Mouse (Mus musculus) stomach, postnatal 0 days (tissue): Measurements from ENCODE around the gene Krt6b. TPM values are rescaled to one million over a fixed set of nuclear protein-coding genes. Genes with fewer than 3 reads are reported as not detected.
A peak's percentile ranks its signal among the peaks of the same experiment; 100 is the strongest.

Experiments
- ATAC-seq: fragments of 200-750 bp; cut with Nextera tagmentation; 2 replicates; pipeline ENCODE4 v1.8.0; 2017; ENCODE audit not compliant: low FRiP score, low TSS enrichment
- DNase-seq: peaks from one replicate; pipeline ENCODE4 v3.0.0-alpha.2; 2016; ENCODE audit warnings: low spot score
- H3K27ac ChIP-seq: fragments of 300-500 bp; sonication (generic); replicated peaks from 2 replicates; pipeline ENCODE4 v1.5.1; 2014; ENCODE audit warnings: mild to moderate bottlenecking, control low read depth
- H3K27me3 ChIP-seq: fragments of 300-500 bp; sonication (generic); 2 replicates; pipeline ENCODE4 v1.6.1; 2014; ENCODE audit warnings: low read length; ENCODE audit not compliant: control insufficient read depth, insufficient read depth
- H3K36me3 ChIP-seq: fragments of 300-500 bp; sonication (generic); 2 replicates; pipeline ENCODE4 v1.6.1; 2014; ENCODE audit warnings: low read length, mixed read lengths; ENCODE audit not compliant: control insufficient read depth, insufficient read depth
- H3K4me1 ChIP-seq: fragments of 300-500 bp; sonication (generic); replicated peaks from 2 replicates; pipeline ENCODE4 v1.6.1; 2014; ENCODE audit warnings: antibody characterized with exemption; ENCODE audit not compliant: control insufficient read depth, insufficient read depth
- H3K4me2 ChIP-seq: fragments of 300-500 bp; sonication (generic); replicated peaks from 2 replicates; pipeline ENCODE4 v1.6.1; 2014; ENCODE audit warnings: low read depth, mild to moderate bottlenecking, control low read depth, moderate library complexity
- H3K4me3 ChIP-seq: fragments of 300-500 bp; sonication (generic); 2 replicates; pipeline ENCODE4 v1.5.1; 2014; ENCODE audit warnings: low read depth, low read length, control low read depth
- H3K9ac ChIP-seq: fragments of 300-500 bp; sonication (generic); 2 replicates; pipeline ENCODE4 v1.6.1; 2014; ENCODE audit warnings: mild to moderate bottlenecking, low read length, control low read depth, mixed read lengths
- H3K9me3 ChIP-seq: fragments of 300-500 bp; sonication (generic); 2 replicates; pipeline ENCODE4 v1.6.1; 2016; ENCODE audit warnings: low read length; ENCODE audit not compliant: control insufficient read depth
- CTCF ChIP-seq: IDR thresholded peaks from 2 replicates; pipeline ENCODE4 v1.5.1; 2016; ENCODE audit warnings: antibody characterized with exemption, low read depth, mild to moderate bottlenecking, moderate library complexity
- EP300 ChIP-seq: optimal IDR thresholded peaks from 2 replicates; pipeline ENCODE3; 2016; ENCODE audit warnings: antibody characterized with exemption
- WGBS: fragments of 180-500 bp; shearing (Covaris S2); extraction: QIAGEN DNeasy Blood & Tissue Kit; methylation state at CpG from one replicate; pipeline ENCODE4 v1.1.7; 2014; 5-methylcytosine and 5-hydroxymethylcytosine counted together
- polyA plus RNA-seq: library from polyadenylated mRNA; unstranded; fragments of >200 nt; fragmentation: Nextera tagmentation; extraction: Ambion mirVana; gene quantifications from 2 replicates; pipeline ENCODE4 v1.2.1, GENCODE M21; 2015

Gene Krt6b
- polyA plus RNA-seq, 1 experiment from 2014 or later: 4.7 TPM

DNA sequence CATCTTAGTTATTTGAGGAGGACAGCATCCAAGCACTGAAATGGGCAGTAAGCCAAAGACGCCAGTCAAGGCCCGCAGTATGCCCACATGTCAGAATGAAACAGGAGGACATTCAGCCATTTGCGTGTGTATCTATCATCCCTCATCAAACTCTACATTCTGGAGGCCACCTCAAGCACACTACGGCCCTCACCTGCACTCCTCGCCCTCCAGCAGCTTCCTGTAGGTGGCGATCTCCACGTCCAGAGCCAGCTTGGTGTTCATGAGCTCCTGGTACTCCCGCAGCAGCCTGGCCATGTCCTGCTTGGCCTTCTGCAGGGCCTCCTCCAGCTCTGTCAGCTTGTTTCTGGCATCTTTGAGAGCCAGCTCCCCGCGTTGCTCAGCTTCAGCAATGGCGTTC, 28.6 kb upstream of the Krt6b start:
- ATAC-seq (no peak), DNase-seq (peak; percentile 22)
- no peaks in the 10 kb centered on the region for H3K36me3 ChIP-seq
- no peaks in the 10 kb centered on the region for H3K27me3 ChIP-seq
- H3K4me1 ChIP-seq: no peaks in the 10 kb centered on the region
- no peak overlapping the region for H3K27ac ChIP-seq
- no peak overlapping the region for H3K4me2 ChIP-seq
- no peak overlapping the region for H3K9ac ChIP-seq
- 61% methylated on average over 11 of the region's 11 CpGs for WGBS
- no peak overlapping the region for H3K4me3 ChIP-seq
- no peaks in the 10 kb centered on the region for H3K9me3 ChIP-seq
- no peak for TF ChIP-seq EP300
- peak; percentile 51 for TF ChIP-seq CTCF

DNA sequence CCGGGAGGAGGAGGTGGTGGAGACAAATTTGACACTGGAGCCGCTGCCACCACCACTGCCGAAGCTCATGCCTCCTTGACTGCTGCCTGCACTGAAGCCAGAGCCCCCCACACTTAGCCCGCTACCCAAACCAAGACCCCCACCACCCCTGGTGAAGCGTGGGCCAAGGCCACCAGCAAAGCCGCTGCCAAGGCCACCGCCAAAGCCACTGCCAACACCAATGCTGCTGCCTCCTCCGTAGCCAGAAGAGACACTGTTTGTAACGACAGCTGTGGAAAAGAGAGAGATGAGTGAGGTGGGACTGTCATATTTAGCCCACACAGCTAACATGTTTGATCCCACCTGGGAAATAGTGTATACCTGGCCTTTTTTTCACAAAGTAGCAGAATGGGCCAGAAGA, 27.4 kb upstream of the Krt6b start:
- WGBS: 83% methylated on average over 9 of the region's 9 CpGs

DNA sequence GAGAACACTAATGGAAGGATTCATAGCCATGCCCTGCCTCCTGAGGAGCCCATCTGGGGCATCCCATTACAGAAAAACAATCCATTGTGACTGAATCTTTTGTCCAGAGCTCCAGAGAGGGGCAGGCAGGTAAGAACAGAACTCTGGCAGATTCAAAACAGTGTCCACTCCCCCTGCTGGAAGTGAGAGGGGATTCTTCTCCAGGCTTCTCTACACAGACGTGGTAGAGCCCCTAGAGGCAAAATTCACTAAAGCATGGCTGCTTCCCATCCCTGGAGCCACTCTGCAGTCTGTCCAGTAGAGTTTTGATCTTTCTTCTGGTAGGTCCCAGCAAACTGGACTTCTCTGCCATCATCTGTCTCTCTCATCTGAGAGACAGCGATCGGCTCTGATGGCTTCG, 24.0 kb upstream of the Krt6b start:
- Histone ChIP-seq H3K27me3 (no peaks in the 10 kb centered on the region), H3K9ac (no peak overlapping the region), H3K36me3 (no peaks in the 10 kb centered on the region), H3K4me2 (no peak overlapping the region), H3K27ac (no peak overlapping the region), H3K4me1 (no peaks in the 10 kb centered on the region), H3K9me3 (no peaks in the 10 kb centered on the region), H3K4me3 (no peak overlapping the region)
- TF ChIP-seq EP300 (no peak), CTCF (peak; percentile 69)
- ATAC-seq (no peak), DNase-seq (peak; percentile 17)
- 71% methylated on average over 4 of the region's 4 CpGs for WGBS

More for the DNA sequence above, 27.4 kb upstream of the Krt6b start:
- ATAC-seq: no peak
- no peaks in the 10 kb centered on the region for H3K27me3 ChIP-seq
- H3K36me3 ChIP-seq: no peaks in the 10 kb centered on the region
- no peaks in the 10 kb centered on the region for H3K9me3 ChIP-seq
- no peaks in the 10 kb centered on the region for H3K4me1 ChIP-seq
- H3K4me2 ChIP-seq: no peak overlapping the region
- TF ChIP-seq EP300: no peak
- TF ChIP-seq CTCF: no peak
- no peak overlapping the region for H3K27ac ChIP-seq
- no peak overlapping the region for H3K9ac ChIP-seq
- DNase-seq: peak; percentile 8
- H3K4me3 ChIP-seq: no peak overlapping the region

DNA sequence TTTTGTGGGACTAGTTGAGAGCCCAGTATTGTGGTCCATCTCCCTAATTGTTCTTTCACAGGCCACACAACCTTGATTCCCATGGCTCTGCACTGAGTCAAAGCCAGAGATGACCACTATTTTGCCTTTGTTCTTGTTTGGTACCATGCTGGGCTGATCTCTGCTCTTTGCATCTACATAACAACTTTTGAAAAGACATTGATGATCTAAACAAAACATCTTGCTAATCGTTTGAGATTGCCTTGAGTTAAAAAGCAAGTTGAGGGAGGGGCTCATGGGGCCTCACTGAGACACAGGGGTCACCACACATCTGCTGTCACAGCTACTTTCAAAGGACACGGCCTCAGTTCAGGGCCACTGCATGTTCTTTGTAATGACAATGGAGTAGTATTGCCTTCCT, 22.3 kb upstream of the Krt6b start:
- no peaks in the 10 kb centered on the region for H3K4me1 ChIP-seq
- TF ChIP-seq EP300: no peak
- no peak for TF ChIP-seq CTCF
- no peak overlapping the region for H3K9ac ChIP-seq
- no peak for ATAC-seq
- H3K36me3 ChIP-seq: no peaks in the 10 kb centered on the region
- H3K27me3 ChIP-seq: no peaks in the 10 kb centered on the region
- DNase-seq: peak; percentile 6
- no peaks in the 10 kb centered on the region for H3K9me3 ChIP-seq
- WGBS: 40% methylated on average over 2 of the region's 2 CpGs
- no peak overlapping the region for H3K4me3 ChIP-seq
- no peak overlapping the region for H3K4me2 ChIP-seq
- no peak overlapping the region for H3K27ac ChIP-seq

DNA sequence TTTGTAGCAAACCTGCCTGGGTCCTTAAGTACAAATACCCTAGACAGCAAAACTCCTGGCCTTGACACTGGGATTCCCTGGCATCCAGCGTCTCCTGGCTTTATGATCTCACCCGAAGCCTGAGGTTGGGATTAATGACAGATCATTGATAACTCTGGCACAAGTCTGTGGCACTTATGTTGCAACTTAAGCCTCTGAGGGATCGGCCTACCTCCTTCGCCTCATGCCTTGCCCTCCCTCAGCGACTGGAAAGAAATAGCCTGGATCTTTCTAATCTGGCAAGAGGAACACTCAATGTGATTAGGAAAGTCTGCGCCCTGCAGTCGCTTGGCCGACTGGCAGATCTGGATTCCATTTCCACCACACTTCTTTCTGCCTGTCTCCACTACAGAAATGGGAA, 19.8 kb upstream of the Krt6b start:
- H3K9ac ChIP-seq: no peak overlapping the region
- DNase-seq: peak; percentile 4
- TF ChIP-seq CTCF (no peak), EP300 (no peak)
- no peaks in the 10 kb centered on the region for H3K27me3 ChIP-seq
- H3K4me1 ChIP-seq: no peaks in the 10 kb centered on the region
- no peaks in the 10 kb centered on the region for H3K9me3 ChIP-seq
- no peak overlapping the region for H3K27ac ChIP-seq
- H3K4me3 ChIP-seq: no peak overlapping the region
- no peak for ATAC-seq
- no peaks in the 10 kb centered on the region for H3K36me3 ChIP-seq
- H3K4me2 ChIP-seq: no peak overlapping the region
- WGBS: 72% methylated on average over 8 of the region's 8 CpGs

DNA sequence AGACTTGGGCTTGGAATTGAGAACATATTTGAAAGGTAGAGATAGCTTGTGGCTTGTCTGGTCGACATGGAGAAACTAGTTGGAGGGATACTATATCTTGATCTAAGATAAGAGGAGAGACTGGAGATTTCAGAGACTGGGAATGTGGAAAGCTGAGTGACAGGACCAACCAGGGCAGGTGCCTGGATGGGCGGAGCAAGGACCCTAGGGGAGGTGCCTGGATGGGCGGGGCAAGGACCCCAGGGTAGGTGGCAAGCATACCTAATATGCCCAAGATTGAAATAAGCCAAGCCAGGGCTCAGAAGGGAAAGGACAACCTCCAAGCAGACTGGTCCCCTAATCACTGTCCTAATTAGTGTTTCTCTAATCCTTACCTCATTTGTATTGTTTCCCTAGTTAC, 19.1 kb upstream of the Krt6b start:
- H3K27me3 ChIP-seq: no peaks in the 10 kb centered on the region
- no peak overlapping the region for H3K4me2 ChIP-seq
- TF ChIP-seq EP300: no peak
- TF ChIP-seq CTCF: no peak
- no peaks in the 10 kb centered on the region for H3K4me1 ChIP-seq
- no peaks in the 10 kb centered on the region for H3K9me3 ChIP-seq
- H3K9ac ChIP-seq: no peak overlapping the region
- no peaks in the 10 kb centered on the region for H3K36me3 ChIP-seq
- no peak overlapping the region for H3K27ac ChIP-seq
- WGBS: 48% methylated on average over 3 of the region's 3 CpGs
- ATAC-seq: no peak
- DNase-seq: peak; percentile 11
- no peak overlapping the region for H3K4me3 ChIP-seq
